Mouse (Mus musculus): ENCODE data around the gene Tuft1. TPM values are rescaled to one million over a fixed set of nuclear protein-coding genes. Genes with fewer than 3 reads are reported as not detected.

Gene Tuft1
- total and polyA plus RNA-seq, 3 experiments, result 4.0 to 7.4 (median 7.2) TPM

DNA sequence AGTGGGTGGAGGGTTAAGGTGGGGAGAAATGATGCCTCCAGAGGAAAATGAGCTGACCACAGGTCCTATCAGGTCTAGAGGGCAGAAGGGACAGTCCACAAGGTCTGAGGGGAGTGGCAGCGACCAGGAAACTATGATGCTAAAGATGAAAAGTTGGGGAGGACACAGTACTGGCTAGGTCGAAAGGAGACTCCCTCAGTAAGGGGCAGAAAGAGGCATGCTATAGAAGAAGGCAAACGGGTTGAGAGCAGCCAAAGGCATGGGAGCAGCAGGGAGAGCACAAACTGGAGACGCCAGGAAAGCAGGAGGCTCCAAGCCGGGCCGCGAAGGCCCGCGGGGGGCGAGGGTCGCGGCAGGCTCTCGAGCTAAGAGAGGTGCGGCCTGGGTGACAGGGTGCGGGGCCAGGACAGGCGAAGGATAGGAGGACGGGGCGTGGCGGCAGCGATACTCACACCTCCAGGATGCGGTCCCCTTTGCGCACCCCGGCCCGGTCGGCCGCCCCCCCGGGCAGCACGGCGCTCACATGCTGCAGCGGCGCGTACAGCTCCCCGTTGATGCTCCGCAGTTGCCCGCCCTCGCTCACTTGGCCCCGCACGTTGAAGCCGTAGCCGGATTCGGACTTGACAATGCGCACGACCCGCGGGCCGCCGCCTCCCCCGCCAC, 76.7 kb downstream of the Tuft1 start:
- H3K36me3 ChIP-seq (replicated peaks in 1 of 2; ENCODE audit: control insufficient read depth in 1 of 2, insufficient read depth in 1 of 2, low read length in 1 of 2), result peaks cover 0 to 8% of the 10 kb centered on the region in 2 experiments
- no peak for DNase-seq (ENCODE audit: extremely low read depth)
- H3K4me2 ChIP-seq (ENCODE audit: insufficient read depth, low read depth, poor library complexity, severe bottlenecking), result peak overlapping the region; percentile 95
- no peaks in the 10 kb centered on the region for H3K9me3 ChIP-seq (replicated peaks; ENCODE audit: low read length)
- peak overlapping the region; percentile 40 for H3K27ac ChIP-seq (ENCODE audit: insufficient read depth, low read depth)
- H3K27me3 ChIP-seq (replicated peaks), result no peaks in the 10 kb centered on the region
- H3K9ac ChIP-seq (ENCODE audit: insufficient read depth, low read depth), result peak overlapping the region; percentile 68
- H3K4me1 ChIP-seq (ENCODE audit: control insufficient read depth in 1 of 2, insufficient read depth in 2 of 2), result peaks cover 3 to 17% of the 10 kb centered on the region in 2 experiments; a peak in 3 of 4 replicates
- in situ Hi-C loops (cut with MboI; ENCODE audit: low pct_ligation_motif_present, low pct_unique_long_range_greater_than_20kb, low sequenced_read_pairs), result no loop called here
- peak overlapping the region; percentile 80 to 95 (median 90) for H3K4me3 ChIP-seq (replicated peaks in 1 of 3; ENCODE audit: low read depth in 2 of 3, low read length in 2 of 3, poor library complexity in 1 of 3)
- no peak for TF ChIP-seq USF2 (conservative IDR thresholded peaks at IDR 0.05; ENCODE audit: low read depth, low read length)
- TF ChIP-seq UBTF (IDR thresholded peaks at IDR 0.05; ENCODE audit: low read depth, low read length), result peak; percentile 81; the same call in 1 of the 2 replicates
- peak; percentile 37; the same call in 1 of the 2 replicates for TF ChIP-seq MAX (IDR thresholded peaks at IDR 0.05; ENCODE audit: low read length)
- TF ChIP-seq HCFC1 (IDR thresholded peaks at IDR 0.05; ENCODE audit: low read depth, low read length), result no peak; the same call in 1 of the 2 replicates
- TF ChIP-seq MXI1 (IDR thresholded peaks at IDR 0.05; ENCODE audit: low read depth, low read length), result peak; percentile 58; the same call in 1 of the 2 replicates
- no peak for TF ChIP-seq POLR2A (IDR thresholded peaks at IDR 0.05; ENCODE audit: low read depth, low read length)
- no peak for TF ChIP-seq ZMIZ1 (IDR thresholded peaks at IDR 0.05; ENCODE audit: low read depth, low read length)
- TF ChIP-seq BHLHE40 (IDR thresholded peaks at IDR 0.05; ENCODE audit: low read depth, low read length), result peak; percentile 43
- TF ChIP-seq PAX5 (IDR thresholded peaks at IDR 0.05; ENCODE audit: low read length), result no peak
- 0 out of 2 replicates have a peak, but pooled peaks have one; percentile 28 for TF ChIP-seq TCF12 (IDR thresholded peaks at IDR 0.05; ENCODE audit: low read depth, low read length)
- peaks cover 15% of the 10 kb centered on the region for H3K79me2 ChIP-seq (replicated peaks; ENCODE audit: control insufficient read depth, extremely low read depth, insufficient read depth, poor library complexity, severe bottlenecking)
- dilution Hi-C loops (cut with MboI; ENCODE audit: extremely low pct_ligation_motif_present, extremely low pct_unique_long_range_greater_than_20kb, low sequenced_read_pairs), result no loop called here

DNA sequence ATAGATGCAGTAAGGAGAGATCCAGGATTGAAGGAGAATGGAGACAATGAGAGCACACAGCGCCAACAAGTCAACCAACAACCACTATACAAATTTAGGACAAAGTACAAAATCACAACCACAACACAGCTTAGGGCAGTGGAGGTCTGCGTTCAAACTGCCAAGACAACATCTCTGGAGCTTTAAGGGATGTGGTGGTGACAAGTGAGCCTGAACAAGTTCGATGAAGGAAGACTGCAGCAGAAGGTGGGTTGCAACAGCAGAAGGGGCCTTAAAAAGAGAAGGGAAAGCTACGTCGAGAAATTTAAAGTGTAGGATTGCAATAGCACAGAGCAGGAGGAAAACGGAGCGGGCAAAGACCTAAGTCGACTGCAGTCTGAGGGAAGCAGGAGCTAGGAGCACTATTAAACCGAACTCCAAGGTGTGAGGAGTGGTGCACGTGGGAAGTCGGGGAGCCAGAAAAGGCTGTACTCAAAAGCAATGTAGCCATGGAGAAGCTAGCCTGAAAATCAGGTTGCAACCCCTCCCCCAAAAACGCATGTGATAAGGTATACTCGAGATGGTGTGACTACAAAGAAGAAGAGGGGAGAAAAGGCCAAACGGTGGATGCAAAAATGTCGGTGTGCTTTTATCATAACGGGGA, 77.4 kb downstream of the Tuft1 start:
- peaks cover 3 to 17% of the 10 kb centered on the region in 2 experiments; a peak in 3 of 4 replicates for H3K4me1 ChIP-seq (ENCODE audit: control insufficient read depth in 1 of 2, insufficient read depth in 2 of 2)
- peak overlapping the region; percentile 80 to 95 (median 90) for H3K4me3 ChIP-seq (replicated peaks in 1 of 3; ENCODE audit: low read depth in 2 of 3, low read length in 2 of 3, poor library complexity in 1 of 3)
- no peak for TF ChIP-seq PAX5 (IDR thresholded peaks at IDR 0.05; ENCODE audit: low read length)
- no peak for TF ChIP-seq TCF12 (IDR thresholded peaks at IDR 0.05; ENCODE audit: low read depth, low read length)
- TF ChIP-seq USF1 (IDR thresholded peaks at IDR 0.05; ENCODE audit: low read depth, low read length), result no peak
- TF ChIP-seq MAX (IDR thresholded peaks at IDR 0.05; ENCODE audit: low read length), result peak; percentile 61; the same call in 1 of the 2 replicates
- no peak for TF ChIP-seq NELFE (IDR thresholded peaks at IDR 0.05; ENCODE audit: low read depth, low read length)
- TF ChIP-seq MYC (IDR thresholded peaks at IDR 0.05; ENCODE audit: low read depth, low read length), result peak; percentile 52; the same call in 1 of the 2 replicates
- no peak for TF ChIP-seq RCOR1 (conservative IDR thresholded peaks at IDR 0.05; ENCODE audit: low read depth, low read length)
- peak; percentile 21; the same call in 1 of the 2 replicates for TF ChIP-seq CHD2 (IDR thresholded peaks at IDR 0.05; ENCODE audit: low read length)
- TF ChIP-seq SIN3A (IDR thresholded peaks at IDR 0.05; ENCODE audit: low read length), result no peak
- H3K36me3 ChIP-seq (replicated peaks in 1 of 2; ENCODE audit: control insufficient read depth in 1 of 2, insufficient read depth in 1 of 2, low read length in 1 of 2), result peaks cover 0 to 11% of the 10 kb centered on the region in 2 experiments
- H3K27me3 ChIP-seq (replicated peaks), result no peaks in the 10 kb centered on the region
- in situ Hi-C loops (cut with MboI; ENCODE audit: low pct_ligation_motif_present, low pct_unique_long_range_greater_than_20kb, low sequenced_read_pairs), result no loop called here
- H3K9ac ChIP-seq (ENCODE audit: insufficient read depth, low read depth), result peak overlapping the region; percentile 68; the same call in 1 of the 2 replicates
- DNase-seq (ENCODE audit: extremely low read depth), result peak; percentile 41
- peak overlapping the region; percentile 95 for H3K4me2 ChIP-seq (ENCODE audit: insufficient read depth, low read depth, poor library complexity, severe bottlenecking)
- peaks cover 17% of the 10 kb centered on the region for H3K79me2 ChIP-seq (replicated peaks; ENCODE audit: control insufficient read depth, extremely low read depth, insufficient read depth, poor library complexity, severe bottlenecking)
- dilution Hi-C loops (cut with MboI; ENCODE audit: extremely low pct_ligation_motif_present, extremely low pct_unique_long_range_greater_than_20kb, low sequenced_read_pairs), result no loop called here
- H3K9me3 ChIP-seq (replicated peaks; ENCODE audit: low read length), result no peaks in the 10 kb centered on the region
- no peak overlapping the region for H3K27ac ChIP-seq (ENCODE audit: insufficient read depth, low read depth)
